Mouse (Mus musculus) inflammation-experienced regulatory T-cells, adult 16 weeks (primary cell): ENCODE measurements around the gene Msl3. TPM values are rescaled to one million over a fixed set of nuclear protein-coding genes. Genes with fewer than 3 reads are reported as not detected.

Experiments
- polyA plus RNA-seq: library from polyadenylated mRNA; unstranded; fragments of 100-300 nt; shearing (Covaris generic); gene quantifications from one replicate; pipeline ENCODE4 v1.2.1, GENCODE M21; 2017

The Msl3 gene
- 41.0 TPM for polyA plus RNA-seq

DNA sequence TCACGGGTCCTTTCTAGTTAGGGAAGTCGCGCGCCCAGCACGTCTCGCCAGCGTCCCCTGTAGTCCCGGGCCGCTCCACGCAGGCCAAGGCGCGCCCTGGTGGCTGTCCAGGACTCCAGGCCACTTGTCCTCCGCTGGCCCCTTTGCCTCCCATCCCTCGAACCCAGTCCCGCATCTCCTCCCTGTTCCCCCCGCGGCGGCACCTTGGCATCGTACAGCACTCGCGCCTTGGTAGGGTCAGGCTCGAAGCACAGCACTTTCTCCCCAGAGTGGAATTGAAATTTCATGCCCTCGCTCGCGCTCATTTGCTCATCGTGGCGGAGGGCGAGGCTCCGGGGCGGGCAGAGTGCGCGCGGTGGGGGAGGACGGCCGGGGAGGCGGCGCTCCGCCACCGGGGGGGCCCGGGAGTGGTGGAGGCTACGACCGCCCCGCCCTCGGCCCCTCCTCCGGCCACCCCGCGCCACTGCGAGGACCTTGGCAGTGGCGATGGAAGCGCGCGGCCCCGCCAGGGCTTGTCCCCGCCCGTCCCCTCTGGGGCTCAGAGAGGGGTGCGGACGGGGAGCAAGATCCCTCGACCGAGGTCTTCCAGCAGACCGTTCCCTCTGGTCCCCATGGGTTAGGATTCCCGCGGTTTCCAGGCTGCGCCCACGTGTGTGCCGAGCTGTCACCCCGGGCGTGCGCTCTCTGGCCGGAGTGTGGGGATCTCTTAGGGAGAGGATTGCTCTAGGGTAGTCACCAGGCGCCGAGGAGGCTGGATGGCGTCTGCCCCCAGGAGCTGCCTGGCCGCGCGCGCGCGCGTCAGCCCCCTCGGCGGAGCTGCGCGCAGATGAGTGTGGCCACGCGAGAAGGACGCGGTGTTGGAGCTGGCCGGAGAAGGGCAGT is at the start of gene Msl3:
Gene Msl3 (minus strand): TSS at position 374 of the 882 bp plus-strand sequence.

Other genes with a start within 250 kb of the Msl3 start
- gene Frmpd4, start 96.7 kb downstream of the Msl3 start, polyA plus RNA-seq = not detected
- gene Arhgap6, start 121.2 kb upstream of the Msl3 start, polyA plus RNA-seq = not detected